Mouse (Mus musculus) intestine, embryonic 14.5 days (tissue): ENCODE measurements around the gene Ascl2. TPM values are rescaled to one million over a fixed set of nuclear protein-coding genes. Genes with fewer than 3 reads are reported as not detected.
A peak's percentile ranks its signal among the peaks of the same experiment; 100 is the strongest.

Source experiments
- ATAC-seq: fragments of 200-750 bp; cut with Nextera tagmentation; replicated peaks from 2 replicates; pipeline ENCODE4 v1.8.0; 2017; ENCODE audit warnings: low read depth, moderate number of reproducible peaks, moderate TSS enrichment, moderate library complexity; ENCODE audit not compliant: low FRiP score, low TSS enrichment
- DNase-seq: peaks from one replicate; pipeline ENCODE4 v3.0.0-alpha.2; 2018; ENCODE audit warnings: low spot score
- H3K27ac ChIP-seq: fragments of 300-500 bp; sonication (generic); 2 replicates; pipeline ENCODE4 v1.5.1; 2014; ENCODE audit warnings: low read depth, mild to moderate bottlenecking, control low read depth
- H3K27me3 ChIP-seq: fragments of 300-500 bp; sonication (generic); replicated peaks from 2 replicates; pipeline ENCODE4 v1.6.1; 2014; ENCODE audit warnings: low read length, control low read depth; ENCODE audit not compliant: control insufficient read depth, insufficient read depth
- H3K36me3 ChIP-seq: fragments of 300-500 bp; sonication (generic); 2 replicates; pipeline ENCODE4 v1.6.1; 2014; ENCODE audit warnings: low read length, control low read depth; ENCODE audit not compliant: control insufficient read depth, insufficient read depth
- H3K4me1 ChIP-seq: fragments of 300-500 bp; sonication (generic); replicated peaks from 2 replicates; pipeline ENCODE4 v1.6.1; 2014; ENCODE audit warnings: low read length, control low read depth, mixed read lengths; ENCODE audit not compliant: control insufficient read depth, insufficient read depth
- H3K4me2 ChIP-seq: fragments of 300-500 bp; sonication (generic); 2 replicates; pipeline ENCODE4 v1.6.1; 2014; ENCODE audit warnings: low read length
- H3K4me3 ChIP-seq: fragments of 300-500 bp; sonication (generic); 2 replicates; pipeline ENCODE4 v1.5.1; 2014; ENCODE audit warnings: low read depth, low read length, control low read depth, mixed read lengths
- H3K9ac ChIP-seq: fragments of 300-500 bp; sonication (generic); 2 replicates; pipeline ENCODE4 v1.6.1; 2014; ENCODE audit warnings: mild to moderate bottlenecking, low read length
- H3K9me3 ChIP-seq: fragments of 300-500 bp; sonication (generic); 2 replicates; pipeline ENCODE4 v1.6.1; 2016; ENCODE audit warnings: low read length, control low read depth; ENCODE audit not compliant: control insufficient read depth
- WGBS: fragments of 180-500 bp; shearing (Covaris S2); extraction: QIAGEN DNeasy Blood & Tissue Kit; methylation state at CpG from one replicate; pipeline ENCODE4 v1.1.7; 2014; 5-methylcytosine and 5-hydroxymethylcytosine counted together
- polyA plus RNA-seq: library from polyadenylated mRNA; unstranded; fragments of >200 nt; fragmentation: Nextera tagmentation; extraction: Ambion mirVana; gene quantifications from 2 replicates; pipeline ENCODE4 v1.2.1, GENCODE M21; 2014

Ascl2 gene
- polyA plus RNA-seq, 1 experiment from 2014 or later: 11.3 TPM

- Histone ChIP-seq H3K36me3 (no peaks in the 10 kb centered on the region), H3K27me3 (no peaks in the 10 kb centered on the region), H3K4me1 (peaks cover 29% of the 10 kb centered on the region), H3K4me3 (no peak overlapping the region), H3K9me3 (no peaks in the 10 kb centered on the region), H3K9ac (no peak overlapping the region), H3K27ac (no peak overlapping the region), H3K4me2 (no peak overlapping the region)
- 84% methylated on average over 6 of the region's 6 CpGs for WGBS
- DNase-seq (no peak), ATAC-seq (no peak)
These were observed 36.5 kb upstream of the Ascl2 start for GRCm38 (mm10) chr7:143005344-143006096.

GRCm38 (mm10) chr7:143004727-143005343, 35.8 kb upstream of the Ascl2 start, which contains the start of gene Tspan32:
TSS of gene Tspan32 (plus strand) at chr7:143005046.
- 70% methylated on average over 4 of the region's 4 CpGs for WGBS
- Histone ChIP-seq H3K27me3 (no peaks in the 10 kb centered on the region), H3K36me3 (no peaks in the 10 kb centered on the region), H3K9ac (no peak within 1 kb of the TSS), H3K9me3 (no peaks in the 10 kb centered on the region), H3K4me1 (peaks cover 23% of the 10 kb centered on the region), H3K4me3 (no peak within 1 kb of the TSS), H3K27ac (no peak within 1 kb of the TSS), H3K4me2 (no peak within 1 kb of the TSS)
- DNase-seq (no peak), ATAC-seq (no peak)

GRCm38 (mm10) chr7:143002679-143003078, 33.6 kb upstream of the Ascl2 start:
- no peaks in the 10 kb centered on the region for H3K9me3 ChIP-seq
- ATAC-seq: no peak
- 13% methylated on average over 3 of the region's 3 CpGs for WGBS
- DNase-seq: no peak
- H3K27ac ChIP-seq: no peak overlapping the region
- no peak overlapping the region for H3K4me3 ChIP-seq
- no peaks in the 10 kb centered on the region for H3K27me3 ChIP-seq
- no peak overlapping the region for H3K4me2 ChIP-seq
- H3K4me1 ChIP-seq: peaks cover 3% of the 10 kb centered on the region; the same call in 1 of the 2 replicates
- no peak overlapping the region for H3K9ac ChIP-seq
- no peaks in the 10 kb centered on the region for H3K36me3 ChIP-seq

GRCm38 (mm10) chr7:142997403-142998150, 28.5 kb upstream of the Ascl2 start:
- no peak for DNase-seq
- WGBS: 46% methylated on average over 3 of the region's 3 CpGs

GRCm38 (mm10) chr7:142996998-142997397, 27.9 kb upstream of the Ascl2 start:
- DNase-seq (no peak), ATAC-seq (no peak)
- 90% methylated on average over 2 of the region's 2 CpGs for WGBS

More at GRCm38 (mm10) chr7:142997403-142998150, 28.5 kb upstream of the Ascl2 start:
- no peaks in the 10 kb centered on the region for H3K9me3 ChIP-seq
- no peaks in the 10 kb centered on the region for H3K4me1 ChIP-seq
- H3K4me3 ChIP-seq: no peak overlapping the region
- H3K36me3 ChIP-seq: no peaks in the 10 kb centered on the region
- no peak overlapping the region for H3K27ac ChIP-seq
- no peaks in the 10 kb centered on the region for H3K27me3 ChIP-seq
- H3K4me2 ChIP-seq: no peak overlapping the region
- no peak for ATAC-seq
- no peak overlapping the region for H3K9ac ChIP-seq

GRCm38 (mm10) chr7:142995630-142996338, 26.7 kb upstream of the Ascl2 start:
- 0 out of 2 replicates have a peak, but pooled peaks have one; percentile 15 for ATAC-seq
- Histone ChIP-seq H3K4me3 (no peak overlapping the region), H3K27ac (no peak overlapping the region), H3K9ac (no peak overlapping the region), H3K4me1 (no peaks in the 10 kb centered on the region), H3K27me3 (no peaks in the 10 kb centered on the region), H3K4me2 (no peak overlapping the region), H3K9me3 (no peaks in the 10 kb centered on the region), H3K36me3 (no peaks in the 10 kb centered on the region)
- WGBS: 64% methylated on average over 3 of the region's 3 CpGs
- DNase-seq: no peak

More at GRCm38 (mm10) chr7:142996998-142997397, 27.9 kb upstream of the Ascl2 start:
- no peaks in the 10 kb centered on the region for H3K9me3 ChIP-seq
- no peak overlapping the region for H3K4me2 ChIP-seq
- no peaks in the 10 kb centered on the region for H3K4me1 ChIP-seq
- H3K27me3 ChIP-seq: no peaks in the 10 kb centered on the region
- no peak overlapping the region for H3K4me3 ChIP-seq
- no peaks in the 10 kb centered on the region for H3K36me3 ChIP-seq
- no peak overlapping the region for H3K9ac ChIP-seq
- H3K27ac ChIP-seq: no peak overlapping the region

- H3K9me3 ChIP-seq: no peaks in the 10 kb centered on the region
- H3K4me1 ChIP-seq: 0 out of 2 replicates have a peak, but pooled peaks cover 4% of the 10 kb centered on the region
- no peak overlapping the region for H3K4me3 ChIP-seq
- no peak for ATAC-seq
- H3K4me2 ChIP-seq: no peak overlapping the region
- no peak for DNase-seq
- no peaks in the 10 kb centered on the region for H3K27me3 ChIP-seq
- H3K36me3 ChIP-seq: no peaks in the 10 kb centered on the region
- H3K9ac ChIP-seq: no peak overlapping the region
- no peak overlapping the region for H3K27ac ChIP-seq
These were observed 25.9 kb upstream of the Ascl2 start for GRCm38 (mm10) chr7:142995004-142995403.

GRCm38 (mm10) chr7:142987718-142988117, 18.7 kb upstream of the Ascl2 start:
- 69% methylated on average over 3 of the region's 3 CpGs for WGBS
- Histone ChIP-seq H3K4me1 (0 out of 2 replicates have a peak, but pooled peaks cover 8% of the 10 kb centered on the region), H3K27ac (no peak overlapping the region), H3K9ac (no peak overlapping the region), H3K9me3 (no peaks in the 10 kb centered on the region), H3K27me3 (no peaks in the 10 kb centered on the region; the same call in 1 of the 2 replicates), H3K36me3 (no peaks in the 10 kb centered on the region), H3K4me3 (no peak overlapping the region), H3K4me2 (no peak overlapping the region)
- DNase-seq: no peak
- ATAC-seq: no peak
